Mouse (Mus musculus) regulatory T cell (primary cell): ENCODE measurements around the gene Gpr85.

Experiments
- in situ Hi-C: fragments of 300-600 bp; cut with MboI, MseI; formaldehyde crosslinking; loops from one replicate; pipeline ENCODE4 v1.15.1; 2025; ENCODE audit warnings: high pct_unique_total_duplicates

The Gpr85 gene

GRCm38 (mm10) chr6:13828877-13829276 lies 10.9 kb downstream of the Gpr85 start:
- in situ Hi-C loops: no loop called here

DNA sequence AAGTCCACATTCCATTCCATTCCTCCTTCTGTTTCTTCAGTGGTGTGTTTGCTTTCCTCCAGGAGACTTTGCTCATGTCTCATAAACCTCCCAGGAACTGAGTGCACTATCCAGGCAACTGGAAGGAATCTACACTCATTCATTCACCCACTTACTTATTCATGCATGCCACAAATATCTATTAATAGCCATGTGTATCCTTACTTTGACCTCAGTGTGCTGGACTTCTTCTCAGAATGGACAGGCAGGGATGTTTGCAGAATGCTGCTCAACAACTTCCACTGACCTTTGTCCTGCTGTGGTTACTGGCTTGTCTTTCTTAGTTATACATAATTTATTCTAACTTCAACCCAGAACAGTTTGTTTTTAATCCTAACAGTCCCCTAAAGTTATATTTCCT lies 23.1 kb downstream of the Gpr85 start:
- in situ Hi-C loops: no loop called here

DNA sequence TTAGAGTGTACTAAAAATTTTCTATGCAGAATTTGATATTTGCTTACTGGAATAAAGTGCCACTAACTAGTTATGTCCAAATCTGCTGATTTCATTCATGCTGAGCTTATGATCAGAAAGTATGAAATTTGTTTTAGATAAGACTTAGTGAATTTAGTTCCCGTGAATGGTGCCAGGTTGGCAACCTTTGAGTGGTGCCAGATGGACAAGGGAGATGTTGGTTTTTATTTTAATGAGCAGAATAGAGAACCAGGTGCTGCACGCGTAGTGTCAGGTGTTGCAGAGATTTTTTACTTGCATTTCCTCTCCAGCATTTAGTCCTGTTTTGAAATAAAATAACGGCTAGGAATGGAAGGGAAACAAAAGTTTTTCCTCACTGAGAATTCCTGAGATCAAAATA lies 27.6 kb downstream of the Gpr85 start:
- in situ Hi-C loops: no loop called here

- in situ Hi-C loops: no loop called here
These were observed 39.7 kb downstream of the Gpr85 start for GRCm38 (mm10) chr6:13800071-13800470.

GRCm38 (mm10) chr6:13797389-13797788 lies 42.4 kb downstream of the Gpr85 start:
- in situ Hi-C loops: no loop called here
